Mouse (Mus musculus) adrenal gland, adult 2 months (tissue): ENCODE results near the gene Notch1. TPM values are rescaled to one million over a fixed set of nuclear protein-coding genes. Genes with fewer than 3 reads are reported as not detected.

Experiments used
- DNase-seq: peaks from one replicate; pipeline ENCODE4 v3.0.0; 2021
- polyA plus RNA-seq: library from polyadenylated mRNA; depleted of rRNA; stranded (reverse); fragments of >200 nt; gene quantifications from 2 replicates; pipeline ENCODE4 v1.2.3, GENCODE M21; 2012
- total RNA-seq, 2 experiments: library from RNA; stranded (reverse); gene quantifications; 2 replicates each; pipeline ENCODE4 v1.2.3; 2021

Gene Notch1
- total and polyA plus RNA-seq, 3 experiments, result 17.6 to 37.1 (median 21.1) TPM

DNA sequence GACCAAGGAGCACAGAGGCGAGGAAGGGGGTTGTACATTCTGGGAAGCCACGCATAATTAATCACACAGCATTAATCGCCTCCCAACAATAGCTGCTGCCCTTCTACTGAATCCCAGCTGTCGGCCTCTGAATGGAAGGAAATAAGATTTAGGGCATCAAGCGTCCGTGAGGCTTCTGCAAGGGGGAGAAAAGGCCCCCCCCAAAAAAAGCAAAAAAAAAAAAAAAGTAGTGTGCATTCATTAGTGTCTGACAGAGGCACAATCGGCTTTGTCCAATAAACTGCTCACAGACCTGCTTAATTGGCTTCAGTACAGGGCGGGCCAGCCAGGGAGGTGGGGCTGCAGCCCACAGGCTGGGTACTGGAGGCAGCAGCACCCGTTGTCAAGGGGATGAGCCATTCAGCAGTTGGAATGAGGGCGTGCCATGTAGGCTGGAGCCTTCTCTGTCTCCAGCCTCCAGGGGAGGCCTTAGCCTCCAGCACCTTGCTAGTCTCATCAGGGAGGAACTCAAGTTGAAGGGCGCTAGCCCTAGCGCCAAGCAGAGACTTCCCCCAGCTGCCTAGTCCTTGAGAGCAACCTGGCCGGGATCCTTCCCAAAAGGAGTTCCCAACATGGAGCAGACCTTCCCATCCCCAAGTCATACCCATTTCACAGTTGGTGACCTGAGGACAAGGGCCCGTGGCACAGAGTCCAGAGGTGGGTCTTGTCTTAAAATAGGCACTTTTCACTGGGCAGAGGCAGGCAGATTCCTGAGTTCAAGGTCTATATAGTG, 15.7 kb downstream of the Notch1 start:
- DNase-seq, result no peak

DNA sequence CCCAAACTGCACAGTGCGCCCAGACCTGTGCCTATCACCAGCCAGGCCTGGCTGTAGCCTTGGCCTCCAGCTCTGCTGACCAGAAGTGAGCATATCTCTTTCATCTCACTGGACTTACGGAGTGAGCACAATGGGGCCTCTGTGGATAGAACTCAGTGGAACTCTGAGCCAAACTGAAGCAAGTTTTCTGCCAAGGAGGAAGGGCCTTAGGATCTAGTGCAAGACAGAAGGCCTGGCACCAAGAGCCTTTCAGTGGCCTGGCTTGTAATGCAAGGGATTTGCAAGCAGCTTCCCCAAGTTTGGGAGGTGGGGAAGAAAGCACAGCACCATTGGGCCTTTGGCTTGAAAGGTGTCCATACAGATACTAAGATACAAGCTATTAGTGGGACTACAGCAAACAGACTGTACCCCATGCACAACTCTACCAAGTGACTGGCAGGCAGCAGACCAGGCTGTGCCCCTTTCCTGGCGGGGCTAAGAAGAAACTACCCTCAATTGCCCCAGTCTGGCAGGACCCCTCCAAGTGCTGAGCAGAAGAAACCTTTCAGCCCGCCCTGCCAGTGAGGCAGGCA, 16.4 kb downstream of the Notch1 start:
- DNase-seq, result no peak

DNA sequence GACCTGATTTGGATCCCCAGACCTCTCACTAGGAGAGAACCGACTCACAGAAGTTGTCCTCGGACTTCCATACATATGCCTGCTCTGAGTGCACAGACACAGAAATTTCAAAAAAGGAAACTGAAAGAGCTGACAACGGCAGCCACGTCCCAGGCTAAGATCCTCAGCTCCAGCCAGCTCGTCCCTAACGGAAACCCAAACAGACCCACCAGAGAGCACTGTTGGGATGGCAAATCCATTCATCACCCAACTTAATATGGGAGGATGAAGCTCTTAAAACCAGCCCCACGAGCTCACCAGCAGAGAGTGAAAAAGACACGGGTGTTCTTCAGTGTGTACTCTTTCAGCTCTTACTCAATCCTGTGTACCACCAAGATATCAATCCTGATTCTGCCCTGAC, 17.8 kb downstream of the Notch1 start:
- DNase-seq, result no peak

DNA sequence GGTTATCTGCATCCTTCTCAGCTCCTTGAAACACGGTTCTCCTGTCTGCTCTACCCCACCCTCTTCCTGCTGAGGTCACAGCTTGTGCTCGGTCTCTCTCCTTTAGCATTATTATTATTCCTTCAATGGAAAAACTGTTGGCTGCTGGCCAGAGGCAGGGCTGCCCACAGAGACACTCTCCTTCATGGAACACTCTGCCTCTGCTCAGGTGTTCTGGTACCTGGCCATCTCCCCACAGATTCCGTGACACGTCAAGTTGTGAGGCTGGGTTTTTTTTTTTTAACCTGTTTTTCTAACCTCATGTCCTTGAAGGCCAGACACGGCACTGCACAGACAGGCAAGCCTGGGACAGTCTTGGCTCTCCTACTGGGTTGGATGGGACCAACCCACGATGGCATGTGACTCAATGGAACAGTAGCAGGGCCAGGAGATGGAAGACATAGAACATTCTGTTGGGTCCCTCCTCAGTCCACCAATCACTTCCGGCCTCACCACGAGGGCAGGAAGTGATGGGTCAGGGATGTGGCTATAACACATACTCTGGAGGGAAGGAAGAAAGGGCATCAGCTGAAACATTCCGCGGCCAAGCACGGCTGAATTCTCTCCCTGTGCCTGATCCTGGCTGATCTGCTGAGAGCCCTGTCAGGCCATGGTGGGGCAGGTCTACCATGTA, 18.5 kb downstream of the Notch1 start:
- DNase-seq, result no peak

DNA sequence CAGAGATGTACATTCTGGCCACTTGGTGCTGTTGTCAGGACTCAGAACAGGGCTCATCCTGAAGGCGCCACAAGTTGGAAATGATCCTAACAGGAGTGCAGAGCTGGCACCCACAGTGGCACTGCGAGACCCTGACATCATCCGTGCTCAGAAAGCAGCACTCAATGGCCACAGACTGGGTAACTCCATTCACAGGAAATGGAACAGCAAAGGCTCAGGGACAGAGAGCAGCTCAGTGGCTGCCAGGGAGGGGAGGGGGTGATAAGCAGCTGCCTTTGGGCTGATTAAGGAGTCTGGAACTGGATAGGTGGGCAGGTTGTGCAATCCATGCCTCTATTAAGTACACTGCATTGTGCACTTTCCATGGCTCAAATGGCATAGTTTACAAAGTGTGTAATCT, 20.0 kb downstream of the Notch1 start:
- no peak for DNase-seq

DNA sequence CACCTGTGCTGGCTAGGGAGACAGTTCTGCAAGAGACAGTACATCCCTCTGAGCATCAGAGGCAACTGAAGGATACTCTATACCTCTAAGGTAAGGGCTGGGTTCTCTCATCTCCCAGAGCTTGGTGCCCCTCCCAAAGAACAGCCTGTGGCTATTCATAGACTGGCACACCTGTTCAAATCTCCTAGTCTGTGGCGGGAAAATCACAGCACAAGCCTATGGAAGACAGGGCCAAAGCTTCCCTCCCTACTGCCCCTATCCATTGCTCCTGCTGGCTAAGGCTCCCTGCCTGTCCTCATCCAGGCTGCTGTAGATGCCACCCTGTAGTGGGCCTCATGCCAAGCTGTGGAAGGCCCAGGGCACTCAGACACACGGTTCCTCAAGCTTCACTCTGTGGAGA, 20.8 kb downstream of the Notch1 start:
- no peak for DNase-seq

DNA sequence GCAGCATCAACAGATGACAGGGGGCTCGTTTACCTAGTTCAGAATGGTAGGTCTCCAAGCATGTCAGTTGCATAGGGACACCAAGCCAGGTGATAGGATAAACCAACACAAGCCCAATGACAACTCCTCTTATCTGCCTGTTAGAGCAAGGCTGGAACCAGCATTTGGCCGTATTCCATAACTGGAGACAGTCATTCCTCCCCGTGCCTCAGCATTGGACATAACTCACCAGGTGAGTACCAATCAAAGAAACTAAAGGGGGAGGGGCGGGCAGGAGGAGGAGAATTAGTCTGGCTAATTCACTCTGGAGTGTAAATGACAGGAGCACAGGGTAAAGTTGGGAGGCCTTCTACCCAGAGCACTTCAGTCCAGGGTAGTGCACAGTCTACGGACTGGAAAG, 21.5 kb downstream of the Notch1 start:
- no peak for DNase-seq

DNA sequence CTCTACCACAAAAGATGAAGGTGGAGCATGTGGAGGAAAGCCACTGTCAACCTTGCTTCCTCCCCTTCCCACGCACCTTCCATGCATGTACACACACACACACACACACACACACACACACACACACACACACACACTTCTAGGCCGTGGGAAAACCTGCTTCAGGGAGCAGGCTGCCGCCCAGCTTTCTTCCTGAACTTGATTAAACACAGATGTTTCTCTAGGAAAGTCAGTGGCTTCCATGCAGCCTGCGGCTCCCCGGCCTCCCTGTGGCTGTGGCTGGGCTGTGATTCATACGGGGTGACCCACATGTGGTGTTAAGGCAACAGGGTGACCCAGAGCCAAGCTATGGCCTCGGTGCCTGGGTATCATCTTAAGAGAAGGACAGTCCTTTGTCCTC, 22.1 kb downstream of the Notch1 start:
- DNase-seq, result peak; percentile 77

DNA sequence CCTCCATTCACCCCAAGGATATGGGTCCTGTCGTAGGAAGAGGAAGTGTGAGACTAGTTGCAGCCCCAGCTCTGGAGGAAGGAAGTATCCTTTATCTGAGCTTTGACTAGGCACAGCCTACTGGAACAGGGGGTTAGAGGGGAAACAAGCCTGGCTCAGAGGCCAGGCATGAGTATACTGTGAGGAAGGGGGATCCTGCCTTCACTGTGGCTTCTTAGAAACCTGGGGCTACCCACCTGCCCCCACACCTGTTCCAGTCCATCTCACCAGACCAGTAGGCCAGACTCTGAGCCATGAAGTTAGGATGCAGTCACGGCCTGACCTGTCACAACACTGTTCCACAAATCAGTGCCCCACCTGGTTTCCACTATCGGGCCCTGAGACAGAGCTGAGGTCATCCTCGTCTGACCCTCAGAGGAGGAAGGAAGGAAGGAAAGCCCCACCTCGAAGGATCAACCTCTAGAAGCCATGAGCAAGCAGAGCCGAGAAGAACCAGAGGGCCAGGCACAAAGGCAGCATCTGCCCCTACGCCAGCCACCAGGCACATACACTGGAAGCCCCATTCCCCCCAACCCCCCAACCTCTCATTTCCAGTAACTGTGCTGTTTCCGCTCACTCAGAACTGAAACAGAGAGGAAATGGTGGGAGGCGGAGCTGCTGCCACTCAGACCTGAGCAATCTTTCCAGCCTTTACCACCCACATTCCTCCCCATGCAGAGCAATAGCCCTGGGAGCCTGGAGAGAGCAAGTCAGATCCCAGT, 23.3 kb downstream of the Notch1 start:
- peak; percentile 46 for DNase-seq

DNA sequence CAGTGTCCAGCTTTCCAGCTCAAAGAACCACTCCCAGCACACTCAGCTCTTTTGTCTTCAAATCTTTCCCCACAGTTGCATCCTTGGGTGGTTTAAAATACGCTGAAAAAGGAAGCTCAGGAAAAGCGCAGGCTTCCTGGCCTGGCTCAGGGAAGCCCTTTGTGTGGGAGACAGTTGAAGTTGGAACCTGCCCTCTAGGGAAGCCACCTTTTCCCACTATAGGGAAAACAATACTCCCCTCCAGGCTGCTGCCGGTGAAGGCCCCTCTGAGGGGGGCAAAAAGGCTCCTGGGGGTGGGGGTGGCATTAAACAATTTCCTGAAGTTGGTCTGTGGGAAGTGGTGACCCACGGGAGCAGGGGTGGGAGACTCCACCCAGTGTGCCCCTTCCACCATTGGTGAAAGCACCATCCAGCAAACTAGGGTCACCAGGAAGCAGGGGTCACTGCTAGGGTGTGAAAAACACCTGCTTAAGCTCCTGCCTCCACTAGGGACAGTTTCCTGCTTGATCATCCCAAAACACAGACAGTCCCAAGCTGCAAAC, 25.6 kb downstream of the Notch1 start:
- DNase-seq, result peak; percentile 41

DNA sequence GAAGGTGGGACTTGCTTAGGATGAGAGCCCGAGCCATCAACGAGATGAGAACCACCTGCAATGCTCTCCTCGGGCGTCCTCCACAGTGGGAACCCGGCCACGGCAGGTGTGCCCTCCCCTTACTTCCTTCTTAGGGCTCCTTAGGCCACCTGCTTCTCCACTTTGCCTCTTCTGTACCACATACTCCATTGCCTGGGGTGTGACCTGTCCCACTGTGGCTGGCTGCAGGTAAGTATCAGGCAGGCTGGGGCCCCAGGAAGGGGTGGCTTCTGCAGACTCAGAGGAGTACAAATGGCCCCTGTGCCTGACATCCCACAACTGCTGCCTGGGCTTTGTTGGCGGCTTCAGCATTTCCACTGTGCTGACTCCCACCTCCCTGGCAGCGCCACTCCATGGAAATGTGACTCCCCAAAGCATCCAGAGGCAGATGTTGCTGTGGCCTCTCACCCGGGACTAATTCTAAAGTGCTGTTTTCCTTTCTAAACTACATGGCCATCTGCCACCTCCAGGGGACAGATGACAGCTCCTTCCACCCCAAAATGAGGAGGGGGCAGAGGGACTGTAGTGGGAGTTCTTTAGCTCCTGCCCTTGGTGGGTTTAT, 27.8 kb downstream of the Notch1 start:
- no peak for DNase-seq

DNA sequence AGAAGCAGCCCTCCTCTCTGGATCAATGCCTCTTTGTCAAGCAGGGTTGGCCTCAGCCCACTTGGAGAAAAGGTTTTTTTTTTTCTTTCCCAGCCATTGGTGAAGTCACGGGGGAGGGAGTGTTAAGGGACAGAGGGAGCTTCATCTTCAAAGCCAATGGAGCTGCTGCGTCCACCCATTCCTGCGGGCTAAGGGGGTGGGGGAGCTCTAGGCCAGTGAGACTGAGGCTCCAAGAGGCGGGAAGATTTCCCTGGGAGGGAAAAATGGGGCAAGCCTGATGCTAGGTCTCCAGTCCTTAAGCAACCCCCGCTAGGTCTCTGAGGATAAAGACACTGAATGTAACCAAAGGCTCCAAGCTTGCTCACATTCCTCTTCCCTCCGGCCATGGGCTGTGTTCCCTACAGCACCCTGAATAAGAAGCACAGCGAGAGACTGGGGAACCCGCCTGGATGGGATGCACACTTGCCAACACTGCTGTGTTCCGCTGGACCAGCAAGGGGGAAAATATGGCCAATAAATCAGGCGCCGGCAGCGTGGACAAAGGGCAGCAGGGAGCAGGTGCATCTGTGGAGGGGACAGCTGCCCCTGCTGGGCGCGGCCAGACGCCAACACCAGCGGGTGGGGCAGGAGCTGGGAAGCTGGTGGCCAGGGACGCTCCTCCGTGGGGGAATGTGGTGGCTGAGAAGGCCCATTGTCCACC, 29.0 kb downstream of the Notch1 start:
- DNase-seq, result no peak

DNA sequence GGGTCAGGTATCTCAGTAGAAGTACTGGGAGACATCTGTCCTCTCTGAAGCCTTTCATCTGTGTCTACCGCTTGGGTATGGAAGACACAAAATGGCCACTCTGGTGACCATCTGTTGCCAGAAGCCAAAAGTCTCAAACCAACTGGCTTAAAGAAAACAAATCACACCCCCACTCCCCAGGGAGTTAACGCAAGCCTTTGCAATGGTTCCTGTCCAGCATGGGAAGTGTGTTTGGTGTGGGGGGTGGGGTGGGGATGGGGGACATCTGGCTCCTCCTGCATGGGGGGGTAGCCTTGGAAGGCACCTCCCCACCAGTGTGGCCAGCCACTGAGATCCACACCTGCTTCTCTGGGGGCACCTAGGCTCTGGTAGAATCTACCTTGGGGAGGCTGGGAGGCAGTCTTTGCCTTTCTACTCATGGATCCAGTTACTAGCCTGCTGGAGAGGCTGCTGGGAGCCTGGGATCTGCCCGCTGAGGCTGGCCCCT, 29.6 kb downstream of the Notch1 start:
- DNase-seq, result no peak

DNA sequence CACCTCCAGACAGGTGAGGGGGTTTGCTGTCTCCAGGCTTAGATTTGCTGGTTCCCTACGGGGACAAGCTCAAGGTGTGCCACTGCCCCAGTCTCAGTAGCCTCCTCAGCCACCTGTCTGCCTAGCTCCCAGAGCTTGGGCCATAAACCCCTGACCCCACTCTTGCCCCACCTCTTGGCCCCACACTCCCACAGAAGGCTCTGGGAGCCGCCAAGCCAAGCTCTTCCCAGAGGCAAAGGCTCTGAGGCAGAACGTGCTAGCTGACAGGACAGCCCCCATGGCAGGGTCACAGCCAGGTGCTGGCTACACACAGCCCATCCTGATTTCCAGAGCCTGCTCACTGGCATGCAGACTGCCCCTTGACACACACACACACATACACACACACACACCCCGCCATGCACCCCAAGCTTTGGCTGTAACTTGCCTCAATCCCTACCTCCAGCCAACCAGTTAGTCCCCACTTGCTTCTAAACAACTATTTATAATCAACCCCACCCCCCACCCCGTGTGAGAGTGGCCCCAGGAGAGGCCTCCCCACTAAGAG, 30.1 kb downstream of the Notch1 start:
- DNase-seq, result no peak

DNA sequence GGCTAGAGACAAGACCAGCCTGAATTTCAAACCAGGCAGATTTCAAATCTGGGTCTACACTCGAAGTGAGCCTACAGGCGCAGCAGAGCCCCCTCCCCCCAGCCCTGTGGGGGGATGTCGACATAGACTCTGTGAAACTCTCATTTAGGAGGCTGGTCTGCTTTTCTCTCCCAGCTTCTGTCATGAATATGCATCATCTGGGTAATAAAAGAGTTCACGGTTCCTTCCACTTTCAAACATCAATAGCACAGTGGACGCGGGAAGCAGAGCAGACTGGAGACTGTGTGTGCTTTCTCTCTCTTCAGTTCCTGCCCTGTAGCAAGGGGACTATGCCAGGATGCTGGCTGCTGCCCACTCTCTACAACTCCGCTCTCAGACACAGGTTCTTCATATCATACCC, 30.8 kb downstream of the Notch1 start:
- DNase-seq, result no peak

DNA sequence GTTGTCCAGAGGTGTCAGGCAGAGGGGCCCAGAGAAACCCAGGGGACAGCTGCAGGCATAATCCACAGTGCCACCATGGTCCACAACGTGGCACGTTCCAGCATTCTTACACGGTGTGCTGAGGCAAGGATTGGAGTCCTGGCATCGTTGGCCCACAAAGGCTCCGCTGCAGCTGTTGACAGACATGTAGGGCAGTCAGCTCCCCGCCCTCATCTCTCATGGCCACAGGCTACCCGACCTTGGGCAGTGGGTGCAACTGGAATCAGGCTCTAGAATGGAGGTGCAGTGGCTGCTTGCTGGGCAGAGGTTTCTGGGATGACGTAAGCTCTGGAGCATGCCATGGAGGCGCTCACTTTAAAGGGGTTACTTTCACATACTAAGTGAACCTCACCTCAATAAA, 31.2 kb downstream of the Notch1 start:
- peak; percentile 84 for DNase-seq

DNA sequence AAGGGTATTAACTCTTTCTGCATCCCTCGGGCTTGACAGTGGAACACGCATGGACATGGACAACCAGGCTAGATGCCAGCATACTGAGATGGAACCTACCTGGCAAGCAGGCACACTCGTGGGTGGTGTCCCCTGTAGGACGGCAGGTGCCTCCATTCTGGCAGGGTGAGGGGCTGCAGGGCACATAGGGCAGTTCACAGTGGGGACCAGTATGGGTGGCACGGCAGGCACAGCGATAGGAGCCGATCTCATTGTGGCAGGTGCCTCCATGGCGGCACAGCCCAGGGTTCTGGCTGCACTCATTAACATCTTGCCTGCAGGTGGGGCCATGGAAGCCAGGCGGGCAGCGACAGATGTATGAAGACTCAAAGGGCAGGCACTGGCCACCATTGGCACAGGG, 32.3 kb downstream of the Notch1 start:
- no peak for DNase-seq

DNA sequence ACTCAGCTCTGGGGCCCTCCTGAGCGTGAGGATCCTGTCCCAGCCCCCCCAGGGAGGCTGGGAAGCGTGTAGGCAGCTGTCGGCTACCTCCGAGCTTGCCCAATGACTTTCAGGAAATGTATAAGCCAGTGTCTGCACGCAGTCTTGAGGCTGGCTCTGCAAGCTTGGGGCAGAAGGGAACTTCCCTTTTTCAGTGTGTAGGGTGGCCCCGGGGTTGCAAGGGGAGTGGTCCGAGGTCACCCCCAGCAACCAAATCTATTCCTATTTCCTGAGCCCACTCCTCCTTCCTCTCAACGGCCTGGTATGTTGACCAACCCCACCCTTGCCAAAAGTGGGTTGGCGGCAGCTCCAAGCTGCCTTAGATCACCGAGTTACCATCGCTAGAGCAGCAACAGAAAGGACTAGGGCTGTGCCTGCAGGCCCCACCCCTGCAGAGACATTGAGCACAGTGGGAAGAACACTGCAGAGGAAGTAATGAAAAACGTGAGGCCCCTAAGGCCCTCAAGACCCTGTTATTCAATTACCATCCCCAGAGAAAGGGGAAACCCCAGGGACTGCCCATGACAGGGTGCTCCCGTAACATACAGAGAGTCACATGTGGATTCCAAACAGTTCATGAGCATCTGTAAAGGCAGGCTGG, 33.1 kb downstream of the Notch1 start:
- DNase-seq, result no peak

DNA sequence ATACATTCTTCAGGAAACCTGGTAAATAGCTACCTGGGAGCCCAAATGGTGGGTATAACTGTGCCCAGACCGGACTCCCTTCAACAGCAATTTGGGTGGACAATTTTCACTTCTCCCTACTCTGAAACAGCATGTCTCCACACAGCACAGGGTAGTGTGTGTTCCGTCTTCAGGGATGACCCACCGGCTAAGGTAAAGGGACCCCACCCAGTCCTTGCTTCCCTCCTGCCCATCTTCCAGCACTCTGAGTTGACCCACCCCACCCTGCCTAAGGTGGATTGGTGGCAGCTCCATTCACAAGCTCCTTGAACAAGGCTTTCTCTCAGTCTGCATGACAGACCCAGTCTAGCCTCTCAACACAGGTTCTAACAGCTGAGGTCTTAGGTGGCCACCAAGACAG, 33.6 kb downstream of the Notch1 start:
- no peak for DNase-seq

DNA sequence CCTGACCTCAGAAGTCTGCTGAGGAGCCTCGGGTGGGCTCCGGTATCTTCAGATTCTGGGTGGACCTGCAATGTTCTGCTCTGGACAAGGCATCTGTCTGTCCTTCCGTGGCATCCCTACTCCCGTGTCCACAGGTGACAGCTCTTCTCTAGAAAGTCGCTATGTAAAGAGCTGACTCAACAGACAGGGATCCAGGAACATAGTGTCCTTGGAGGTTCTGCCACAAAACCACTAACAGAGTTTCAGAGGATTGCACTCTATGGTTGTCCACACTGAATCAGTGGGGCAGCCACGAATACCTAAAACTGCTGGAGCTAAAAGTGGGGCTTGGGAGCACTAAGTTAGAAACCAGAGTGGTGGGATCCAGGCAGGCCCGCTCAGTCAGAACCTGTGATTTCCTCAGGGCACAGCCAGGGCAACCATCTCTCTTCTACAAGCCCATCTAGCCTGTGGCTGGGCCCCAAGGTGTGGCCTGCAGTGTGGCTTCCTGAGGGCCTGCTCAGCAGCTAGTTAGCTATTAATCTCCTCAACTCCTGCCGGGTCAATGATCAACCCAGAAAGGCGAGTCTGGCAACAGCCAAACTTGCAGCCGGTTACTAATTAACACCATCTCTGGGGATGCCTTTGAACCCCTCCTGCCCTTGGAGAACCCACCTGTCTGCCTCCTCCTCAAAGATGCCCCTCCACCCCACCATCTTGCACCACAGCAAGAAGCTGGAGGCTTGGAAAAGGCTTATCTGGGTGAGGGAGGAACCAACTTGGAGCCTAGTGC, 34.6 kb downstream of the Notch1 start:
- DNase-seq, result no peak
